Mouse (Mus musculus): Measurements from ENCODE around the gene Ccn1.

GRCm38 (mm10) chr3:145624786-145625185 is 25.0 kb downstream of the Ccn1 start:
- TF ChIP-seq CTCF (IDR thresholded peaks at IDR 0.05; ENCODE audit: low read depth) (no peak), EP300 (IDR thresholded peaks at IDR 0.05; ENCODE audit: low read depth) (no peak)

Data from liver, postnatal 0 days (tissue).